Mouse (Mus musculus): ENCODE results near the gene Acnat2. TPM values are rescaled to one million over a fixed set of nuclear protein-coding genes. Genes with fewer than 3 reads are reported as not detected.

The Acnat2 gene
- polyA plus RNA-seq (2017; shearing (Covaris generic)): under 1 TPM in 1 of 2 experiments, not detected in 1; 0.31 TPM

DNA sequence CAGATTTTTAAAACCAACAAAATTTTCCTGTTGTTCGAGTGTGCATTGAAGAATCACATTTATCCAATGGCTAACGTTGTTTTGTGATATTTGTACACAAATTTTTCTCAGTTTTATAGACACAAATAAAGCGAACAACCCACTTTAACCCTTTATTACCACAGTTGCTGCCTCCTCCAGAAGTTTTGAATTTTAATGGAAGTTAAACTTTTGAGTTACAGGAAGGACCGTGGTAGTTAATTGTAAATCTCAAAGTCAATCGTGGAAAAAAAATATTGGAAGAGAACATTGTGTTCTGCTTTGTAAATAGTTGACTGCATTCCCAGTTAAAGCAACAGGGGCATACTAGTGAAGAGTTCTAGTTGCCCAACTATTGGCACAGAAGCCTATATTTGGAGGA, at the start of gene Acnat2:
Gene Acnat2 (minus strand): TSS at position 195 of the 400 bp plus-strand sequence.

Other genes with a start within 250 kb of the Acnat2 start
- gene Acnat1, start 65.8 kb upstream of the Acnat2 start, polyA plus RNA-seq (2017; shearing (Covaris generic)): under 1 TPM; 0.26 to 0.31 TPM
- under 1 TPM in 1 of 2 experiments, not detected in 1; 0.41 TPM for gene Baat, start 98.4 kb upstream of the Acnat2 start, polyA plus RNA-seq (2017; shearing (Covaris generic))
- gene Mrpl50, start 112.9 kb upstream of the Acnat2 start, polyA plus RNA-seq (2017; shearing (Covaris generic)): 10 to 100 TPM; 23.7 to 32.7 TPM
- 1 to 10 TPM; 2.5 to 3.0 TPM for gene Zfp189, start 113.0 kb upstream of the Acnat2 start, polyA plus RNA-seq (2017; shearing (Covaris generic))
- under 1 TPM in 1 of 2 experiments, not detected in 1; 0.11 TPM for gene Aldob, start 141.4 kb upstream of the Acnat2 start, polyA plus RNA-seq (2017; shearing (Covaris generic))
- under 1 TPM in 1 of 2 experiments, not detected in 1; 0.32 TPM for gene Tmem246, start 189.7 kb upstream of the Acnat2 start, polyA plus RNA-seq (2017; shearing (Covaris generic))
- 10 to 100 TPM; 40.6 to 57.2 TPM for gene Rnf20, start 223.9 kb upstream of the Acnat2 start, polyA plus RNA-seq (2017; shearing (Covaris generic))